Mouse (Mus musculus) myocyte (in vitro differentiated cells): ENCODE measurements around the gene Paqr4. TPM values are rescaled to one million over a fixed set of nuclear protein-coding genes. Genes with fewer than 3 reads are reported as not detected.

ENCODE experiments used
- H3K27me3 ChIP-seq: one replicate; pipeline ENCODE4 v1.6.1; 2011; ENCODE audit not compliant: control insufficient read depth, insufficient read depth, insufficient read length
- H3K36me3 ChIP-seq: one replicate; pipeline ENCODE4 v1.6.1; 2011; ENCODE audit not compliant: control insufficient read depth, insufficient read depth
- H3K4me2 ChIP-seq: one replicate; pipeline ENCODE4 v1.6.1; 2011; ENCODE audit warnings: low read depth, control low read depth
- H3K4me3 ChIP-seq: one replicate; pipeline ENCODE4 v1.5.1; 2011; ENCODE audit warnings: mild to moderate bottlenecking, control low read depth, moderate library complexity
- H3K79me2 ChIP-seq: one replicate; pipeline ENCODE4 v1.6.1; 2011; ENCODE audit not compliant: control insufficient read depth, insufficient read depth
- H3ac ChIP-seq: one replicate; pipeline ENCODE4 v1.6.1; 2011; ENCODE audit not compliant: control insufficient read depth, insufficient read length
- CEBPB ChIP-seq: IDR thresholded peaks from 2 replicates; pipeline ENCODE4 v1.6.1; 2011; ENCODE audit warnings: mild to moderate bottlenecking, moderate library complexity; ENCODE audit not compliant: poor library complexity, insufficient read depth, severe bottlenecking
- E2F4 ChIP-seq: IDR thresholded peaks from one replicate; pipeline ENCODE4 v1.6.1; 2011; ENCODE audit warnings: mild to moderate bottlenecking, control low read depth, moderate library complexity; ENCODE audit not compliant: insufficient read depth
- MAX ChIP-seq: IDR thresholded peaks from one replicate; pipeline ENCODE4 v1.6.1; 2011; ENCODE audit warnings: low read depth, mild to moderate bottlenecking, control low read depth
- MYOD1 ChIP-seq, 3 experiments: IDR thresholded peaks; one replicate each; pipeline ENCODE4 v1.6.1; 2011; ENCODE audit warnings: control low read depth in 2 of 3, low read depth in 2 of 3, mild to moderate bottlenecking in 2 of 3, moderate library complexity in 1 of 3; ENCODE audit not compliant: insufficient read length in 2 of 3, control insufficient read depth in 1 of 3
- MYOG ChIP-seq, 3 experiments: IDR thresholded peaks; one replicate each; pipeline ENCODE4 v1.6.1; 2011; ENCODE audit warnings: control low read depth in 2 of 3, low read depth in 2 of 3, mild to moderate bottlenecking in 2 of 3; ENCODE audit not compliant: insufficient read length in 2 of 3, control insufficient read depth in 1 of 3, insufficient read depth in 1 of 3
- POLR2A ChIP-seq: IDR thresholded peaks from one replicate; pipeline ENCODE4 v1.6.1; 2011; ENCODE audit warnings: low read depth, mild to moderate bottlenecking, control low read depth, moderate library complexity; ENCODE audit not compliant: insufficient read length
- POLR2AphosphoS2 ChIP-seq: IDR thresholded peaks from one replicate; pipeline ENCODE4 v1.6.1; 2011; ENCODE audit warnings: low read depth, control low read depth; ENCODE audit not compliant: insufficient read length
- REST ChIP-seq: IDR thresholded peaks from one replicate; pipeline ENCODE4 v1.6.1; 2011; ENCODE audit warnings: mild to moderate bottlenecking, control low read depth, moderate library complexity; ENCODE audit not compliant: insufficient read depth, insufficient read length
- SRF ChIP-seq: IDR thresholded peaks from one replicate; pipeline ENCODE4 v1.6.1; 2011; ENCODE audit warnings: low read depth; ENCODE audit not compliant: control insufficient read depth, insufficient read length
- TCF12 ChIP-seq: IDR thresholded peaks from one replicate; pipeline ENCODE4 v1.6.1; 2011; ENCODE audit warnings: mild to moderate bottlenecking, control low read depth; ENCODE audit not compliant: poor library complexity, insufficient read depth, severe bottlenecking
- TCF3 ChIP-seq: IDR thresholded peaks from one replicate; pipeline ENCODE4 v1.6.1; 2011; ENCODE audit warnings: low read depth, control low read depth; ENCODE audit not compliant: insufficient read length
- USF1 ChIP-seq: IDR thresholded peaks from one replicate; pipeline ENCODE4 v1.6.1; 2011; ENCODE audit warnings: low read depth, mild to moderate bottlenecking, control low read depth, moderate library complexity
- polyA plus RNA-seq: library from polyadenylated mRNA; unstranded; fragments of >200 nt; fragmentation: generic; extraction: Trizol; gene quantifications from one replicate; pipeline ENCODE4 v1.2.1, GENCODE M21; 2012; ENCODE audit warnings: missing spikeins

Gene Paqr4
- 15.4 TPM for polyA plus RNA-seq

- Histone ChIP-seq H3K27me3 (peaks cover 35% of the 10 kb centered on the region), H3K36me3 (no peaks in the 10 kb centered on the region), H3ac (peak within 1 kb of the TSS; percentile 37), H3K4me2 (peak within 1 kb of the TSS; percentile 94), H3K79me2 (no peaks in the 10 kb centered on the region), H3K4me3 (peak within 1 kb of the TSS; percentile 35)
- TF ChIP-seq POLR2A: no peak
- TF ChIP-seq REST: peak; percentile 44
Observed at GRCm38 (mm10) chr17:23740598-23741021, at the start of gene Paqr4. TSS of gene Paqr4 (minus strand) at chr17:23740867.

GRCm38 (mm10) chr17:23789749-23790268 lies 49.1 kb upstream of the Paqr4 start:
- Histone ChIP-seq H3K27me3 (no peaks in the 10 kb centered on the region), H3K4me3 (no peak overlapping the region), H3K4me2 (no peak overlapping the region), H3K36me3 (no peaks in the 10 kb centered on the region), H3ac (no peak overlapping the region), H3K79me2 (no peaks in the 10 kb centered on the region)
- TF ChIP-seq MYOD1 (IDR thresholded peaks at IDR 0.05; ENCODE audit: control insufficient read depth in 1 of 3, insufficient read length in 2 of 3, low read depth in 2 of 3) (no peak), TCF3 (no peak), MYOG (IDR thresholded peaks at IDR 0.05; ENCODE audit: control insufficient read depth in 1 of 3, insufficient read depth in 1 of 3, insufficient read length in 2 of 3, low read depth in 2 of 3) (no peak), TCF12 (no peak), SRF (no peak), POLR2AphosphoS2 (no peak), USF1 (no peak), CEBPB (no peak), E2F4 (no peak), POLR2A (no peak), REST (no peak), MAX (no peak)

DNA sequence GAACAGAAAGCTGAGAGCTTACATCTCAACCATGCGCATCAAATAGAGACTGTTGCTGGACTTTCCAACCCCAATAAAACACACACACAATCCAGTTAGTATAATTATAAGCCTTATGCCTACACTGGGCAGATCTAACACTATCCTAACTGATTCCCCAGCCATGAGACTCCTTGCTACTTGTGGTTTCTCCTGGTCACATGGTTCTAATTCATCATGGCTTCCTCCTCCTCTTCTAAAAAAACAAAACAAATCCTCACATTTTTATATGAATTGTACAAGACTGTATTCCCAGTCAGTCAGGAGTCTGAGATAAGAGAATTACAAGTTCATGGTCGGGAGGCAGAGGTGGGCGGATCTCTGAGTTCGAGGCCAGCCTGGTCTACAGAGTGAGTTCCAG lies 48.3 kb upstream of the Paqr4 start:
- no peaks in the 10 kb centered on the region for H3K27me3 ChIP-seq
- no peak overlapping the region for H3ac ChIP-seq
- H3K36me3 ChIP-seq: no peaks in the 10 kb centered on the region
- no peak for TF ChIP-seq POLR2A
- TF ChIP-seq USF1: peak; percentile 68
- H3K79me2 ChIP-seq: no peaks in the 10 kb centered on the region
- no peak overlapping the region for H3K4me2 ChIP-seq
- H3K4me3 ChIP-seq: no peak overlapping the region

- Histone ChIP-seq H3K4me2 (peak overlapping the region; percentile 56), H3ac (no peak overlapping the region), H3K36me3 (no peaks in the 10 kb centered on the region), H3K4me3 (peak overlapping the region; percentile 9), H3K79me2 (no peaks in the 10 kb centered on the region), H3K27me3 (no peaks in the 10 kb centered on the region)
- no peak for TF ChIP-seq TCF3
- TF ChIP-seq MAX: no peak
- no peak for TF ChIP-seq E2F4
- no peak for TF ChIP-seq MYOD1 (IDR thresholded peaks at IDR 0.05; ENCODE audit: control insufficient read depth in 1 of 3, insufficient read length in 2 of 3, low read depth in 2 of 3)
- no peak for TF ChIP-seq POLR2AphosphoS2
- no peak for TF ChIP-seq MYOG (IDR thresholded peaks at IDR 0.05; ENCODE audit: control insufficient read depth in 1 of 3, insufficient read depth in 1 of 3, insufficient read length in 2 of 3, low read depth in 2 of 3)
- no peak for TF ChIP-seq REST
- no peak for TF ChIP-seq USF1
- no peak for TF ChIP-seq TCF12
- no peak for TF ChIP-seq CEBPB
- TF ChIP-seq POLR2A: no peak
- no peak for TF ChIP-seq SRF
Observed at GRCm38 (mm10) chr17:23786510-23786931, 45.9 kb upstream of the Paqr4 start.

DNA sequence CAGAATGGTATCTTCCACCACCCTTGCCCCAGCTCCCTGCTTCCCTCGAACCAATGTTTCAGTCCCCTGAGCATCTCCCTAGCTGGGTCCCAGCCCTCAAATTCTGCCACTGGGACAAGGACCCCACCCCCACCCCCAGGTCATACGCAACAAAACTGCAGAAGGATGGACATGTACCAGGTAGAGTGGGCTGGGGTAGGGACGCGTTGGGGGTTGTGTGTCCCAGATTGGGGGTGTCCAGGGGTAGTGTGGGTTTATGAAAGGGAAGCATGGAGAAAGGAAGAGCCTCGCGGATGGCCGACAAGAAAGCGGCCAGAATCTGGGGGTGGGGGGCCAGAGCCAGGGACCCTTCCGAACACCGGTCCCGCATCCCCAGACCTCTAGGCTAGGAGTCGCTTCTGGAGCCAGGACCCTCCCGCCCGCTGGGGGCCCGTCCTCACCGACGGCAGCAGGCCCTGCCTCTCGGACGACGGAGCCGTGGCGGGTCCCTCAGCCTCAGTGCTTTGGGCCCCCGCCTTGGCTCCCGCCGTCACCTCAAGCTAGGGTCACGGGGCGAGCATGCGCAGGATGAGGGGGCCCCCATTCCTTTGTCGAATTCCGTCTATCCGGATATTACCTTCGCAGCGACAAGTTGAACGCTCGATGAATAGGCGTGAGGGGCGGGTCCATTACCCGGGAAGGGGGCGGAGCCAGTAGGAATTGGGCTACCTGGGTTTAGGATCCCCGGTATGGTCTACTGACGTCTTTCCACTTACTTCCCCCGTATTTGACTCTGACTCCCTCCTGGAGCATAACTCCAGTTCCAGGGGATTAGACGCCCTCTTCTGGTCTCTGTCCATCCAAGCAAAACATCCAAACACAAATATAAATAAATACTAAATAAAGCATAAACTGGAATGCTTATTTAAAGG lies 45.1 kb upstream of the Paqr4 start, which contains the start of gene Flywch2:
TSS of gene Flywch2 (minus strand) at position 521 of the 911 bp plus-strand sequence.
- Histone ChIP-seq H3K4me3 (peak within 1 kb of the TSS; percentile 9), H3K36me3 (no peaks in the 10 kb centered on the region), H3ac (no peak within 1 kb of the TSS), H3K27me3 (no peaks in the 10 kb centered on the region), H3K79me2 (no peaks in the 10 kb centered on the region), H3K4me2 (peak within 1 kb of the TSS; percentile 56)
- TF ChIP-seq CEBPB: no peak
- no peak for TF ChIP-seq REST
- TF ChIP-seq E2F4: no peak
